Mouse (Mus musculus): ENCODE data around the gene Acsbg2.

DNA sequence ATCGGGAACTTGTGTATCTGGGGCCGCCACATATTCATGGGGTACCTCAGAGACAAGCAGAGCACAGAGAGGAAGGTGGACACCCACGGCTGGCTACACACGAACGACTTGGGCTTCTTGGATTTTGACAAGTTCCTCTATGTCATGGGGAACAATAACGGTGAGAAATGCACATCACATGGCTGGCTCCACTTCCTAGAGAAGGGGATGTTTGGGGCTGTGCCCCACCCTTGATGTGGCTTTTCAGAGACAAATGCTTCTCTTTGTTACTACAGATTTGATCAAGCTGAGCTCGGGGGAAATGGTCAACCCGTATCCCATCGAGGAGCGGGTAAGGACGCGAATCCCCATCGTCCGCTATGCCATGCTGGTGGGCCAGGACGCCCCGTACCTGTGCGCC, 10.6 kb upstream of the Acsbg2 start:
- TF ChIP-seq ZKSCAN1 (IDR thresholded peaks at IDR 0.05; ENCODE audit: low read depth, low read length) (no peak), GABPA (IDR thresholded peaks at IDR 0.05; ENCODE audit: low read depth, low read length) (no peak), GATA1 (IDR thresholded peaks at IDR 0.05; ENCODE audit: low read depth, low read length) (no peak)
